Mouse (Mus musculus): ENCODE results near the gene Adam19. TPM values are rescaled to one million over a fixed set of nuclear protein-coding genes. Genes with fewer than 3 reads are reported as not detected.

Adam19 gene
- polyA plus RNA-seq, 1 experiment: 14.0 TPM

DNA sequence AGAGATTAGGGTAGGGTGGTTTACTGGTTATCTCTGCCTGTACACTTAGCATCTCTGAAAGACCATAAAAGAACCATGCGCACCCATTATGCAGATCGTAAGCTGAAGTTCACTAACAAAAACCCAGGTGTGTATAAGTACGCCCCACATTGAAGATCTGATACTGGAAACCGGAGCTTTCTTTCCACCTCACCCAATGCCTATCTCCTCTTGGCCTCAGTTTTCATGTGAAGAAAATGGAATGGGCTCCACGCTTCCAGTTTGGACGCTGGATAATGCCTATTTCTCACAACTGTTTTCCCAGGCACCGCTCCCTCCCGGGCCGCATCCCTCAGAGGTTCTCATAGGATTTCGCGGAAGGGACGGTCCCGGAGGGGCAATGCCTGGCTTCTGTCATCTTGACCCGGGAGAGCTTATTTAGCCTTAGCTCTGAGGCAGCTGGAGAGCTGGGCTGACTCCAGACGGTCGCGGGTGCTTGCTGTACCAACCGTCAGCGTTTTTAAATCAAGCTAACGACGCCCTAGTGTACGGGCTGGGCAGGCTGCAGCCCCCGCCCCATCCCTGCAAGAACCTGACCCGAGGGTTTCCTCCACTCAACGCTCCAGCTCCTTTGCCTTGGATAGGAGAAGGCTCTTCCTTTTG lies 1.1 kb downstream of the Adam19 start:
- TF ChIP-seq FOSL1 (IDR thresholded peaks at IDR 0.05; ENCODE audit: insufficient read depth, low read length, poor library complexity, severe bottlenecking) (no peak), MYOG (IDR thresholded peaks at IDR 0.05; ENCODE audit: control insufficient read depth, extremely low read depth, insufficient read length) (no peak), CTCF (IDR thresholded peaks at IDR 0.05; ENCODE audit: control insufficient read depth, insufficient read depth, insufficient read length) (no peak), MYOD1 (IDR thresholded peaks at IDR 0.05; ENCODE audit: control insufficient read depth, insufficient read length, low read depth) (no peak), MAX (IDR thresholded peaks at IDR 0.05) (no peak), USF1 (IDR thresholded peaks at IDR 0.05; ENCODE audit: low read depth) (no peak), CEBPB (IDR thresholded peaks at IDR 0.05; ENCODE audit: low read depth) (no peak)
- peaks cover 1% of the 10 kb centered on the region for H3K79me3 ChIP-seq (ENCODE audit: low read depth)
- peak overlapping the region; percentile 88 for H3ac ChIP-seq (ENCODE audit: control insufficient read depth, insufficient read length, low read depth)

DNA sequence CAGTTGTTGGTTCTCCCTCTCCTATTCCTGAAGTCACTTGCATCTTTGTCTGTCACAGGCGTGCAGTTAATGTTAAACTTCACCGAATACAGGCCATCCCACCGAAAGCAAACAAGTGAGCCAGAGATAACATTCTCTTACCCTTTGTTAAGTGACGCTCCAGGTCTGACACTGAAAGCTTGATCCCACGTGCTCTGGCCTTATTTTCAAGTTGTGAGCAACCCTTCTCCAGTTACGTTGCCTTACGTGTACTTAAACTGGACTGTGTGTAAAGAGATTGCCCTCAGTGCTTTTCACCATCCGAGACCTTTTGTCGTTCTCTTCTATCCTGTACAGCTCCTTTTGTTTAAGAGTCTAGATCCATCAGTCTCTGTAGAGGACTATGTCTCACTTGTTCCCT lies 2.2 kb downstream of the Adam19 start:
- H3K27me3 ChIP-seq (ENCODE audit: control insufficient read depth, insufficient read depth, insufficient read length): no peaks in the 10 kb centered on the region
- H3K36me3 ChIP-seq (ENCODE audit: control insufficient read depth, insufficient read depth): no peaks in the 10 kb centered on the region
- H3K4me3 ChIP-seq (ENCODE audit: insufficient read depth, poor library complexity, severe bottlenecking): no peak overlapping the region
- peaks cover 1% of the 10 kb centered on the region for H3K79me3 ChIP-seq (ENCODE audit: low read depth)
- peaks cover 36% of the 10 kb centered on the region for H3K79me2 ChIP-seq (ENCODE audit: control insufficient read depth, insufficient read depth)
- no peak for TF ChIP-seq CEBPB (IDR thresholded peaks at IDR 0.05; ENCODE audit: low read depth)
- peak; percentile 70 for TF ChIP-seq MAX (IDR thresholded peaks at IDR 0.05)
- TF ChIP-seq USF1 (IDR thresholded peaks at IDR 0.05; ENCODE audit: low read depth): peak; percentile 38
- peak; percentile 8 for TF ChIP-seq MYOD1 (IDR thresholded peaks at IDR 0.05; ENCODE audit: control insufficient read depth, insufficient read length, low read depth)
- TF ChIP-seq MYOG (IDR thresholded peaks at IDR 0.05; ENCODE audit: control insufficient read depth, extremely low read depth, insufficient read length): no peak
- no peak for TF ChIP-seq FOSL1 (IDR thresholded peaks at IDR 0.05; ENCODE audit: insufficient read depth, low read length, poor library complexity, severe bottlenecking)
- H3ac ChIP-seq (ENCODE audit: control insufficient read depth, insufficient read length, low read depth): peak overlapping the region; percentile 7

More for the DNA sequence above, 1.1 kb downstream of the Adam19 start:
- Histone ChIP-seq H3K4me3 (ENCODE audit: insufficient read depth, poor library complexity, severe bottlenecking) (peak overlapping the region; percentile 57), H3K27me3 (ENCODE audit: control insufficient read depth, insufficient read depth, insufficient read length) (no peaks in the 10 kb centered on the region), H3K79me2 (ENCODE audit: control insufficient read depth, insufficient read depth) (peaks cover 36% of the 10 kb centered on the region), H3K36me3 (ENCODE audit: control insufficient read depth, insufficient read depth) (no peaks in the 10 kb centered on the region)

DNA sequence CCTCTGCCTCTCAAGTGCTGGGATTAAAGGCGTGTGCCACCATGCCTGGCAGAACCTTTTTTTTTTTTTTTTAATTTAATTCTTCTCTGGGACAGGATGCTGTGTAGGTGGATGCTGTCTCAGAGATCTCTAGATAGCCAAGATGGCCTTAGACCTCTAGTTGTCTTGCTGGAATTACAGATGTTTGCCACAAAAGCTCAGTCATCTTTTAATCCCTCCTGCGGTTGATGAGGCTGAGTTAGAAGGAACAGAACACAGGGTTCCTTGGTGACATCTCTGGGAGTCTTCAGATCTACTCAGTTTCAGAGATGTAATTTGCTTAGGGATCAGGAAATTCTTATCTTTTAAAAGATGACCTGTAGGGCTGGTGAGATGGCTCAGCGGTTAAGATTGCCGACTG lies 3.1 kb downstream of the Adam19 start:
- TF ChIP-seq MYOD1 (IDR thresholded peaks at IDR 0.05; ENCODE audit: control insufficient read depth, insufficient read length, low read depth) (no peak), MYOG (IDR thresholded peaks at IDR 0.05; ENCODE audit: control insufficient read depth, extremely low read depth, insufficient read length) (no peak), MAX (IDR thresholded peaks at IDR 0.05) (no peak), CTCF (IDR thresholded peaks at IDR 0.05; ENCODE audit: control insufficient read depth, insufficient read depth, insufficient read length) (no peak), CEBPB (IDR thresholded peaks at IDR 0.05; ENCODE audit: low read depth) (no peak), USF1 (IDR thresholded peaks at IDR 0.05; ENCODE audit: low read depth) (no peak), FOSL1 (IDR thresholded peaks at IDR 0.05; ENCODE audit: insufficient read depth, low read length, poor library complexity, severe bottlenecking) (no peak)
- Histone ChIP-seq H3K79me2 (ENCODE audit: control insufficient read depth, insufficient read depth) (peaks cover 36% of the 10 kb centered on the region), H3ac (ENCODE audit: control insufficient read depth, insufficient read length, low read depth) (no peak overlapping the region), H3K4me3 (ENCODE audit: insufficient read depth, poor library complexity, severe bottlenecking) (no peak overlapping the region), H3K79me3 (ENCODE audit: low read depth) (peaks cover 1% of the 10 kb centered on the region), H3K36me3 (ENCODE audit: control insufficient read depth, insufficient read depth) (no peaks in the 10 kb centered on the region), H3K27me3 (ENCODE audit: control insufficient read depth, insufficient read depth, insufficient read length) (no peaks in the 10 kb centered on the region)

DNA sequence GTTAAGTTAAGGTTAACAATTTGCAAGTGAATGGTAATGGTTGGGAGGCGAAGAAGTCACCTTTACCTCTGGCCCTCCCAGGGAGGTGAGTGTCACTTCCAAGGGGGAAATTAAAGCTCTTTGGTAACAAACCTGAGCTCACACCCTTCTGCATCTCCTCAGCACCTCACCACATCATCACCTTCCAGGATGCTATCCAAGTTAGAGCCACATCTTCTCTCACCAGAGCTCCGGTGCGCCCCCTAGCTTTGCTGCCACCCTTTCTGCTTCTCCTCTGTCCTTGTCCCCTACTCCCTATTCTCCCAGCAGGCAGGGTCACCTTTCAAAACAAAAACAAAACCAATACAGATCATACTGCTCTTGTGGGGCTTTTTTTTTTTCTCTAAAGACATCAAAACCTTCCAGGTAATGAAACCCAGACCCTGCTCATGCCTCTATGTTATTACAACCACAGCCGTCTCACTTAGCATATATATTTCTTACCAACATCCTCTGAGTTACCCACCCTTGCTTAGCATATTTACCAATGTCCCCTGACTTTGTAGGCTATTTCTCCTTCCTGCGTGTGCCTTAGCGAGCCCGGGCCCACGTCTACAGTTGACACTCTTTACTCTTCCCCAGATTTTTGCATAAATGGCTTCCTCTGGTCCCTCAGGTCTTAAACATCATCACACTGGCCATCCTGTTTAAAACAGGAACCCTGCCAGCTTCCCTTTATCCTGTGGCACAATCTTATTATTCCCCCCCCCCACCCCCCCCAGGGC lies 4.3 kb downstream of the Adam19 start:
- Histone ChIP-seq H3K4me3 (ENCODE audit: insufficient read depth, poor library complexity, severe bottlenecking) (no peak overlapping the region), H3ac (ENCODE audit: control insufficient read depth, insufficient read length, low read depth) (no peak overlapping the region), H3K27me3 (ENCODE audit: control insufficient read depth, insufficient read depth, insufficient read length) (no peaks in the 10 kb centered on the region), H3K79me3 (ENCODE audit: low read depth) (peaks cover 1% of the 10 kb centered on the region), H3K79me2 (ENCODE audit: control insufficient read depth, insufficient read depth) (peaks cover 36% of the 10 kb centered on the region), H3K36me3 (ENCODE audit: control insufficient read depth, insufficient read depth) (no peaks in the 10 kb centered on the region)
- TF ChIP-seq MYOD1 (IDR thresholded peaks at IDR 0.05; ENCODE audit: control insufficient read depth, insufficient read length, low read depth): no peak
- TF ChIP-seq CTCF (IDR thresholded peaks at IDR 0.05; ENCODE audit: control insufficient read depth, insufficient read depth, insufficient read length): peak; percentile 30

DNA sequence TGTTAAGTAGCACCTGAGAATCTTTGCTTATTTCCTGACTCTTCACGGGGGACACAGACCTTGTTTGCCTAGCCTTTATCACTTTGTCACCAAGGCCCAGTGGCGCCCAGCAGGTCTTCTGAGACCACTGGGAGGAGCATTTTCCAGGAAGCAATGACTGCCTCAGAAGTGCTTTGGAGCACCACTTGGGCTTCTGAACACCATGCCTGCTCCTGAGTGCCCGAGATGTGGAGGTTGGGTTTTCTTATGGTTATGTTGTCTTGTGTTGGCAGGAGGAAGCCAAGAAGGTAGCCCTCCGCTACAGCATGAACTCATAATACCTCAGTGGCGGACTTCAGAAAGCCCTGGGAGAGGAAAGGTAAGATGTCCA lies 4.8 kb downstream of the Adam19 start:
- no peak for TF ChIP-seq CTCF (IDR thresholded peaks at IDR 0.05; ENCODE audit: control insufficient read depth, insufficient read depth, insufficient read length)
- TF ChIP-seq MYOG (IDR thresholded peaks at IDR 0.05; ENCODE audit: control insufficient read depth, extremely low read depth, insufficient read length): no peak
- TF ChIP-seq MAX (IDR thresholded peaks at IDR 0.05): no peak
- no peak for TF ChIP-seq FOSL1 (IDR thresholded peaks at IDR 0.05; ENCODE audit: insufficient read depth, low read length, poor library complexity, severe bottlenecking)
- Histone ChIP-seq H3K79me3 (ENCODE audit: low read depth) (peaks cover 1% of the 10 kb centered on the region), H3K79me2 (ENCODE audit: control insufficient read depth, insufficient read depth) (peaks cover 36% of the 10 kb centered on the region), H3K27me3 (ENCODE audit: control insufficient read depth, insufficient read depth, insufficient read length) (no peaks in the 10 kb centered on the region), H3ac (ENCODE audit: control insufficient read depth, insufficient read length, low read depth) (no peak overlapping the region), H3K4me3 (ENCODE audit: insufficient read depth, poor library complexity, severe bottlenecking) (no peak overlapping the region), H3K36me3 (ENCODE audit: control insufficient read depth, insufficient read depth) (no peaks in the 10 kb centered on the region)

Data from C2C12 (cell line).